Mouse (Mus musculus) heart, adult 11 months (tissue): ENCODE data around the gene Cse1l.

Source experiments
- DNase-seq: peaks from one replicate; pipeline ENCODE4 v3.0.0; 2022

Gene Cse1l

GRCm38 (mm10) chr2:166977490-166977889 lies 71.7 kb downstream of the Cse1l start:
- DNase-seq, result no peak

DNA sequence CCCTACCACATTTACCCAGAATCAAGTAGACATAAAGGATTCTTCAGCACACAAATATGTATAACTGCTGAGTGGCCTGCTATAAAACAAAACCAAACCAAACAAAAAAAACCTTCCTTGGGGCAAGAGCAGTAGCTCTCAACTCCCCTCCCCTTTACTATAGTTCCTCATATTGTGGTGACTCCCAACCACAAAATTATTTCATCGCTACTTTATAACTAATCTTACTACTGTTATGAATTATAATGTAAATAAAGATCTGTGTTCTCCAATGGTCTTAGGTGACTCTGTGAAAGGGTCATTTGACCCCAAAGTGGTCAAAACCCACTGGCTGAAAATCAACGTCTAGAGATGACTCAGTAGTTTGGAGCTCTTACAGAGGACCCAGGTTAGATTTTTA lies 74.3 kb downstream of the Cse1l start:
- no peak for DNase-seq

DNA sequence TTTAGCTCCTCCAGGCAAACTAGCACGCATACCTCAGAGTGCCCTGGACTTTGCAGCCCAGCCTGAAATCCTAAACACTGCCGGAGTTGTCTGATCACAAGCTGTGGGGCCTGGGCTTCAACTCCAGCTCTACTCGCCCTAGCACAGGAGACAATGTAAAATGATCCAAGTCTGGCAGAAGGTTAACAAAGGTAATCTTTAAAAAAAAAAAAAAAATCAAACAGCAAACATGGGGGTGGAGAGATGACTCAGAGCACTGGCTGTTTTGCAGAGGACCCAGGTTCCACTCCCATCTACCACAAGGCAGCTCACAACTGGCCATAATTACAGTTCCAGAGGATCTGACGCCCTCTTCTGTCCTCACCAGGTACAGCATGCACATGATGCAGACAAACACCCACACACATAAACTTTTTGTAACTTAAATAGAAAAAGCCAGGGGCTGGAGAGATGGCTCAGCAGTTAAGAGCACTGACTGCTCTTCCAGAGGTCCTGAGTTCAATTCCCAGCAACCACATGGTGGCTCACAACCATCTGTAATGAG lies 77.6 kb downstream of the Cse1l start:
- no peak for DNase-seq

DNA sequence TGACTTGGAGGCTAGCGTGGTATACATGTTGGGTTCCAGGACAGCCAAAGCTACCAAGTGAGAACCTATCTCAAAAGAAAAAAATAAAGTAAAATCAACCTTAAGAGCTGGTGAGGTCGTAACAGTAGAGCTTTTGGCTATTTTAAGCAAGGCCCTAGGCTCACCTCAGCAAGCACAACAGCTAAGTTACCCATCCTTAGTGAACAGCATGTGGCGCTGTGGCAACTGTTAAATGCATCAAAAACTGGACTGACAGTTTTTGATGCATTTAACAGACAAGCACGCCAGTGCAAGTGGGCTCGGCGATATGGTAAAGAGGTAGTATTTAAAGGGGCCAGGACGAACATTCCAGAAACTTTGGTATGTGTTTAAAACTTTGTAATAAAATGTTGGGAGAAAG lies 85.0 kb downstream of the Cse1l start:
- no peak for DNase-seq

DNA sequence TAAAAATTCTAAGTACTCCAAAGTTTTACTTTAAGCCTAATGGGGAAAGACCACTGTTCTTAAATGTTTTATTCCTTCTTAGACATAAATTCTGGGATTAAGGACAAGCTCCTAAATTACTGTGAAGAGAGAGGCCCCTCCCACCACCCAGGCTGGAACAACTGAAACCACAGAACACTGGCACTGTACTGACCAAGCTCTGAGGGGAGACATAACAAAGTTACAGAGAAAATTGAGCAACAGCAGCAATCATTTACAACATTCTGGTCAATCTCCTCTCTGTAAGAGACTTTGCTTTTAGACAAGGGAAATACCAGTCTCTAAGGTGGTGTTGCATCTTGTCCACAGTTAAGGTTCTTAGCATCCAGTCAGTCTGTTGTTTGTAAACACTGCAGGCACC lies 86.1 kb downstream of the Cse1l start:
- no peak for DNase-seq

- DNase-seq, result peak; percentile 93
These were observed 89.4 kb downstream of the Cse1l start for GRCm38 (mm10) chr2:166995021-166995795.
